Mouse (Mus musculus) left cerebral cortex, adult 9 months (tissue): ENCODE measurements around the gene Gata2.
A peak's percentile ranks its signal among the peaks of the same experiment; 100 is the strongest.

Experiments used
- DNase-seq, 2 experiments: peaks; one replicate each; pipeline ENCODE4 v3.0.0; 2022; ENCODE audit warnings: low spot score in 2 of 2

Gene Gata2

DNA sequence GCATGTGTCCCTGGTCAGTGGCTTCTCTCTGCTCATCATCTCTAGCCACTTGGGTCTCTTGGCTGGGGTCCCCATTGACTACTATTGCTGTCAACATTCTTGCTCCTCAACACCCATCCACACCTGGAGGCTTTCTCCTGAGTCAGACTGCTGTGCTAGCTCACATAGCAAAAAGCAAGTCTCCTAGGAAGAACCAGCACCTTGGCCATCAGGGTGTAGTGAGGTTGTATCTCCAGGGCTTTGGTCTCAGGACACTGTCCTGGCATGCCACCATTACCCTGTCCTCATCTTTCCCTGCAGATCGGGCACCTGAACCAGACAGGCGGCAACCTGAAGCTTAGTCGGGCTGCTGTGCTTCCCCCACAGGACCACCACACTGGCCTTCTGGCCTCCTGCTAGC, 14.6 kb downstream of the Gata2 start:
- DNase-seq, result no peak

DNA sequence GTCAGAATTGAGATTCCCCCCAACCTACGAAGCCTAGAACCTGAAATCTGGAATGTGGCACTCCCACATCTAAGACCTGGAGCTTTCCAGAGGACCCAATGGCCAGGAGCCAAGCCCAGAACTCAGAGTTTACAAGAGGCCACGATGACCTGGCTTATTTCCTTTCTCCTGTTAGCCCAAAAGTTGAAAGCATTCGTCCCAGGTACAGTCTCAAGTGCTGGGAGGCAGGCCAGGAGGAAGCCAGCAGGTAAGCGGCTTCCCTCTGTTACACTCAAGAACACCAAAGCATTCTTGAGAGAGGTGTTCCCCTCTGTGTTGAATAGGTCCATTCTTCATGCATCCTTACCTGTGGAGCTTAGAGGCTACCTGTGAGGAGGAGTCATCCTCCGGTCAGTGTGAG, 15.8 kb downstream of the Gata2 start:
- no peak for DNase-seq

DNA sequence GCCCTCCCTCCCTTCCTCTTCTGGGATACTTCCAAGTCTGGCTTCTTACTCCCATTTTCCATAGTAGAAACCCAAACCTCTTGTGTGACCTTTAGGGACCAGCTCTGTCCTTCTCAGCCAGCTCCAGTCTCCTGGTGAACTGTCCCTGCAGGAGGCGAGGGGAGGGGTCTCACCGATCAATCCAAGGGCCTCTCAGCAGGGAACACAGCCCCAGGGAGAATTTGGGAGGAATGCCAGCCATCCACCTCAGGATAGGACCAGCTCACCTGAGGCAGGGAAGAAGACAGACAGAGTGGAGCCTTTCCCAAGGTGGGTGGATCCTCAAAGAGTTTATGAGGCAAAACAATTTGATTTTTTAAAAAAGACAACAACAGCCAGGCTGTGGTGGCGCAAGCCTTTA, 16.5 kb downstream of the Gata2 start:
- no peak for DNase-seq

DNA sequence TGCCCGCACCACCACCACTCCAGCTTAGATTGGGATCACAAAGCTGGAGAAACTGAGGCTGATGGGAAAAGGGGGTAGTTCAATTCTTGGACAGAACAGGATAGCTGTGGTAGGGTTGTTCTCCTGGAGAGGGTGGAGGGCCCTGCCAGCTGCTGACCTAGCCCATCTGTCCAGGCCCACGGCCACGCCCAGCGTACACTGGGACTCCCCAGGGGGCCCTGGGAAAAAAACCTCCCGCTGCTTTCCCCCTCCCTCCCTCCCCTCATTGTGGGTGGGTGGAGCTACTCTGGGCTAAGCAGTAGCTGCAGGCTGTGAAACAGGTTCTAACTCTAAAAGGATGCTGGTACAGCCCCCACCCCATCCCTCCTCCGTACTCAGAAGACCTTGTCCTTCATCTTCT, 22.1 kb downstream of the Gata2 start:
- no peak for DNase-seq

DNA sequence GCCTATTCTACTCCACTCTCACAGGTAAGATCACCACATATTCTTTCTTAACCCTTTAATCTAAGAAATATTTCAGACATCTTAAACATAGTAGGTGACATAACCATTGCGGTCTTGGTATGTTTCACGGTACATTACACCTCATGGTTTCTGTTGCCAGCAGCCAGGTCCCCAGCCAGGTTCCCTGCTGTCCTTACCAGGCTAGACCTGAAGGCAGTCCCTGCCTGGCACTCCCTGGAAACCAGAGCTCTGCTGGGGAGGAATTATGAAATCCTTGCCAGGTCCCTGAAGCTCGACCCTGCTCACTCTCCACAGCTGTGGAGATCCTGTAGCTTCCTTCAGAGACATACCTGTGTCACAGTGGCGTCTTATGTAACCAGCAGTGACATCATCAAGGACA, 22.5 kb downstream of the Gata2 start:
- DNase-seq, result no peak

DNA sequence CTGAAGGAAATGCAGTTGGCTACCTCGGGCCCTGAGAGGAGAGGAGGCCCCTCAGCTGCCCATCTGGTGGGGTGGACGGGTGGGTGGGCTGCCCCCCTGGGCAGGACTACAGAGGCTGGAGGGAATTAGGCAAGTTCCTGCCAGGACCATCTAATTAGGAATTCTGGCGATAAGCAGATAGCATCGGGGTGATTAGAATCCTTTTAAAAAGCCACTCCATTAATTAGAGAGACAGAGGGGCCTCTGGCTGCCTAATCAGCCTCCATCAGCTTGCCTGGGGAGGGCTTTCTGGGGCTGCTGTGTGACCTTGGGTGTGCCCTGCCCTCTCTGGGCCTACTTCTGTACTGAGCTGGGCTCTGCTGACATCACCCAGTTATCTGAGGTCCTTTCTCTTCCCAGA, 25.4 kb downstream of the Gata2 start:
- DNase-seq, result no peak

DNA sequence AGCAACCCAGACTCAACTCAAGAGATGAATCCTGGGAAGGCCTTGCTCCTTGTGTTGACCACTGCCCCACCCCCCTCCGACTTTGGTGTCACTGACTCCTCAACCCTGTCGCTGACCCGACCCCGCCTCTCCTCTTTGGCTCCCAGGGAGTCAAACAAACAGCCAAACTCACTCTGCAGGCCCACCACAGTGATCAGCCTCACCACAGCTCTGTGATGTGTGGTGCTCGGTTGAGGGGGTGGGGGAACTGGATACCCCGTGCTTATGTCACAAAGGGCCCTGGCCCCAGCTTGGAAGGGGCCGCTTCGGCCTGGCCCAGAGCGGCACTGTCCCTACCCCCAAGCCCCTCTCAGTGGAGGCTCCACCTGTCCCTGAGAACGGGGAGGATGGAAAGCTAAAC, 28.3 kb downstream of the Gata2 start, which contains the start of gene Dnajb8:
Dnajb8 (plus strand) TSS at position 301 of the 400 bp plus-strand sequence.
- no peak for DNase-seq

- DNase-seq, result no peak
These were observed 32.9 kb downstream of the Gata2 start for GRCm38 (mm10) chr6:88226570-88226994.

DNA sequence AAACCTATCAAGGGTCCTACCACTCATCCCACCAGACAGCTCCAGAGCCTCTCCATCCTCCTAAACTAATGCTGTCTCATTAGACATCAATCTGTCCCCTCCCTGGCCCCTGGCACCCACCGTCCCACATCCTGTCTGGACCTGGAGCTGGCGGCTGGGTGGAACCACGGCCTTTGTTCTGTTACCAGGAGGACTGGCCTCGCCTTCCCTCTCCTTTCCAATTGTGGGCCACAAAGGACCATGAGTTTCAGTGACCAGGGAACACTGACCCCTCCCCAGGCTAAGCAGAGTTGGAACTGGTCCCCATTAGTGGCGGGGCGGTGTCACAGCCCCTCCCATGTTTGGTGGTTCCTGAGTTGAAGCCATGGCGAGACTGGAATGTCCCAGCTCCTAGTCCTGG, 33.8 kb downstream of the Gata2 start:
- no peak for DNase-seq

GRCm38 (mm10) chr6:88229221-88229620, 35.5 kb downstream of the Gata2 start:
- DNase-seq, result no peak

- DNase-seq, result no peak
These were observed 38.1 kb downstream of the Gata2 start for GRCm38 (mm10) chr6:88231821-88232220.

GRCm38 (mm10) chr6:88232221-88232620, 38.5 kb downstream of the Gata2 start:
- DNase-seq, result no peak

DNA sequence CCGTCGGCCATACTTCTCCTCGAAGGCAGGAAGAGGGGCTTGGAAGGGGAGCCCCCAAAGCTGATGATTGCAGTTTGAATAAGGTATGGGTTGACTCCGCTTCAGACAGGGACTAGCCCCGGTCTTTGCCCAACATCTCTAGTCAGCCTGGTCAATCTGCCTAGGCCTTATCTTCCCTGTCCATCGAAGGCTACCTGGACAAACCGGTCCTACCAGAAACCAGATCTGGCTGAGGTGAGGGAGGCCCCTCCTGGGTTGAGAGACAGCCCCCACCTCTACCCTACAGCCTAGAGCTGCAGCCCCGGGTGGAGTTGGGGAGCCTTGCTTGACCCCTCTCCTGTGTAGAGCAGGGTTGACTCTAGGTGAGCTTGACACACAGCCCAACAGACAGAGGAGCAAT, 40.3 kb downstream of the Gata2 start:
- no peak for DNase-seq

GRCm38 (mm10) chr6:88235461-88235860, 41.8 kb downstream of the Gata2 start:
- DNase-seq, result no peak

DNA sequence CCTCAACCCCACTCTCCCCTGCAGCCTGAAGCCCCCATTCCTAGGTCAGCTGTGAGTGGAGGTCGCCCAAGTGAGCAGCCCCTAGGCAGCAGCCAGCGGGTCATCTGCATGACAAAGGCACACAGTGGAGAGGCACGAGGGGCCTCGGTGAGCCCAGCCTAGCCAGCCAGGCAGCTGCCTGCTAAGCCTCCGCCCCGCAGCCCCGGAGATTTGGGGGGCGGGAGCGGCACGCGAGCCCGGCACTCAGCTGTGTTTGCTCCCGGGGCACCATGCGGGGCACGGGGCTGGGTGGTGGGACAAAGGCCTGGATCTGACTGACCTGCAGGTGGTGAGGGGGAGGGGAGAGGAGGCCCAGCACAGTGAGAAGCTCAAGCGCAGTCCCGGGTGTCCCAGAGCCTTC, 42.3 kb downstream of the Gata2 start:
- no peak for DNase-seq

DNA sequence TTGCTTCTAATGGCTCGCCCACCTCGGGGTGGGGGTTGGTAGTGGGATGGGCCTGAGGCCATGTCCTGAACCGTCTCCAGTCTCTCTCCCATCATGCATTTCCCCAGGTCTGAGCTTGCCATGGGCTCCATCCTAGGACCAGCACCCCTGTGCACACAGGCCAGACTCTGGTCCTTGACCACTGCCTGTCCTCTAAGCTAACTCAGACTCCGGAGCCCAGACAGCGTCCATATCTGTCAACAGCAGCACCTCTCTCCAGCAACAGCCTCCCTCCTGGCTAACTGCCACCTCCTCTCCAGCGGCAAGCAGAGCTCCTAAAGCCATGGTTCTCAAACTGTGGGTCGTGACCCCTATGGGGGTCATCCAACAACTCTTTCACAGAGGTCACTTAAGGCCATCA, 42.8 kb downstream of the Gata2 start:
- DNase-seq, result no peak

DNA sequence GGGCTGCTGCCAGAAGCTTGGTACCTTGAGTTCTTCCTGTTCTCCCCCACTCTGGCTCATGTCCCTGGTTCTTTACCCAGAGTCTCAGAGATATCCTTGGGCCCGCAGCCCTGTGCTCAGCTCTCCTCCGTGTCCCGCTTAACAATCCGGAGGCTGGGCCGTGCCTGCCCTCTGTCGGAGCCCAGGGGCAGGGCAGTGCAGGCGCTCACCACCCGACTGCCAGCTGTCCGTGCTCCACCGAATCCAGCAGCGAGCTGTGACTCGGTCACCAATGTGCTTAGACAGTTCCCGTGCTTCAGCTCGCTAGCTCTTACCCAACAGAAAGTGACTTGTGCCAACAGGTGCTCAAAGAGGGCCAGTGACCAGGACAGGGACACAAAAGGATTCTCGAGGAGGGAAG, 48.9 kb downstream of the Gata2 start:
- peak in 1 of 2 experiments; percentile 26 for DNase-seq

- DNase-seq, result no peak
These were observed 55.5 kb downstream of the Gata2 start for GRCm38 (mm10) chr6:88249231-88249630.

- no peak for DNase-seq
These were observed 57.7 kb downstream of the Gata2 start for GRCm38 (mm10) chr6:88251396-88251795.

DNA sequence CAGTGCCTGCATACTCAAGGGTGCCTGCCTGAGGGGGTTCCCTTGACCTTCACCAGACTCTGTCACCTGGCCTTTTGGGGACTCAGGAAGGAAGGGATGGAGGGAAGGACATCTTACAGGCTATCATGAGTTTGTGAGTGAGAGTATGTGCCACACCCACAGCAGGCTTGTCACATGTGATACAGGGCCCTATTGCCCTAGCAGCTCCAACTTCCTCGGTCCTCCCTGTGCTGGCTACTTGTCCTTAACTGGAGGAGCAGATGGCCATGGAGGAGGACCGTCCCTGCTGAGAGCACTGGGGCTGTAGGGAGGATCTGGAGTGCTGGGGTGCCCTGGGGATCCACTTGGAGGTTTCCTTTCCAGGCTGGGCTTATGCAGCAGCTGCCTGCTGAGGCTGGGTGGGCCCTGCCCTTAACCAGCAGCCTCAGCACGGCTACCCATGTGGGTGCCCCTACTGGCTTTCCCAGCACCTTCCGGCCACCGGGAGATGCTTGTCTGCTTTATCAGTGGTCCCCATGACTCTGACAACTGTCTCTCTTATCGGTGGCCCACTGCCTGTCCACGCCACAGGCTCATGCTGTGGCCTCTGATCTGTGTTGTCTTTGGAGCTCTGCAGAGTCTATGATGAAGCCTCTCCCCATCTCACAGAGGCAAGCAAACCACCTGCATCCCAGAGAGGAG, 58.2 kb downstream of the Gata2 start:
- DNase-seq, result no peak

- no peak for DNase-seq
These were observed 60.4 kb downstream of the Gata2 start for GRCm38 (mm10) chr6:88254082-88254481.

GRCm38 (mm10) chr6:88255435-88255834, 61.7 kb downstream of the Gata2 start:
- DNase-seq, result no peak
